Mouse (Mus musculus): ENCODE measurements around the gene Mid2.
A peak's percentile ranks its signal among the peaks of the same experiment; 100 is the strongest.
"Not testable (repeated sequence)": the region's sequence is repeated elsewhere in the genome, so short reads cannot be mapped to it uniquely, and the experiment has no call there.

Mid2 gene

GRCm38 (mm10) chrX:140664479-140665241 lies at the start of gene Mid2:
TSS of gene Mid2 (plus strand) at chrX:140664599.
- DNase-seq (ENCODE audit: low read depth) = no peak

DNA sequence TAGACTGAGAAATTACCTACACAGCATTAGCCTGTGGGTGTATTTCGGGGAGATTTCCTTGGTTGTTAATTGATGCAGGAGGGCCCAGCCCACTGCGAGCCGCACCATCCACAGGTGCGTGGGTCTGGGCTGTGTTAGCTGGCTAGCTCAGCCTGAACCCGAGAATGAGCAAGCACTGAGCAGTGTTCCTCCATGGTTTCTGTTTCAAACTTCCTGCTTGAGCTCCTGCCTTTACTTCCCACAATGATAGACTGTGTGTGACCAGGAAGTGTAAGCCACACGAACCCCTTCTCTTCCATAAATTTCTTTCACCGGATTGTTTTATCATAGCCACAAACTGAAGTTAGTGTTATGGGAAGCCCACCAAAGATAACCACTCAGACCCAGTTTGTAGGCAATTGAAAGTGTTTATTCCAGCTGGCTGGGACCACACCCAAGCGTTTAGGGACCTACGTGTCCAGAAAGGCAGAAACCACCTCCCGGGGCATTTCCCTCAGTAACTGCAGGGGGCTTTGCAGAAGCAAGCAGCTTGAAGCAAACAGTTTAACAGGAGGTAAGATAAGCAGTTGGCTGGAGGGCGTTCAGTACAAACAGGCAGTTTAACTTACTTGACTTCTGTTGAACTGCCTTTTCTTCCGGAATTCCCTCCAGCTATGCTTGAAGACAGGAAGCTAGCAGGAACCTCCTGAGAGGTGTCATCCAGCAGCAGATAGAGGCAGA lies 39.4 kb upstream of the Mid2 start:
- no peak for DNase-seq (ENCODE audit: low read depth)

- DNase-seq (ENCODE audit: low read depth) = no peak
Observed at GRCm38 (mm10) chrX:140638028-140638427, 26.4 kb upstream of the Mid2 start.

GRCm38 (mm10) chrX:140639592-140639991 lies 24.8 kb upstream of the Mid2 start:
- no peak for DNase-seq (ENCODE audit: low read depth)

DNA sequence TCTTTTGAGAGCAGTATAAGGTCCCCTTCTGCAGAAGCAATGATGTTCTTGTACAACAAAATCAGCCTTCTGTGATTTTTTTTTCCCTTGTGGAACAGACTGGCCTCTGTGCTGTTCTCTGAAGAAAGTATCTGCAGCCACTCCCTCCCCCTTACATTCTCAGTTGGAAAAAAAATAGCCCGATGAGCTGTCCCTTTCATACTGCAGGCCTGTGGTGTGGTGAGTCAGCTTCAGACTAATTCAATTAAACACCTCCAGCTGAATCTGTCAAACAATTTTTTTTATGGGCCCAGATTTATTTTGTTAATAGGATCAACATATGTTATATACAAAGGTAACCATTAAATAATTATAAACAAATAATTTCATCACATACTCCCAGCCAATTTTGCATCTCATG lies 3.7 kb upstream of the Mid2 start:
- DNase-seq (ENCODE audit: low read depth) = no peak

GRCm38 (mm10) chrX:140663516-140663915 lies 883 bp upstream of the Mid2 start:
- DNase-seq (ENCODE audit: low read depth) = peak; percentile 0

GRCm38 (mm10) chrX:140665242-140665810 lies 927 bp downstream of the Mid2 start:
- no peak for DNase-seq (ENCODE audit: low read depth)

DNA sequence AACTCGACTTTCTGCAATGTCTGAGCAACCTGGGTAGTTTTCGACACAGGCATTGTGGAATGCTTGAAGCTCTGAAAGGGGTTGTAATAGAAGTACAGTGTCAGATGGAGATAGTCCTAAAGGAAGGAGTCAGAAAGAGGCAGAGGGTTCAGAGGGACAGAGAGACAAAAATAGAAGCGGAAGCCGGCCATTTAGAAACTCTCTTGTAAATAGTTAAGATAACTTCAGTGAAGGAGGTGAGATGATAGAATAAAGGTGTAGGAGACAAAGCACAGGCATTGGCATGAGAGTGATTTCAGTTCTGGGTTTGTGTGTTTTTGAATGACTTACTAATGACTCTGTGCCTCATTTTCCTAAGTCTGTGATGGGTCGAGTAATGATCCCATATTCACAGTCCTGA lies 11.0 kb downstream of the Mid2 start:
- DNase-seq (ENCODE audit: low read depth) = no peak

DNA sequence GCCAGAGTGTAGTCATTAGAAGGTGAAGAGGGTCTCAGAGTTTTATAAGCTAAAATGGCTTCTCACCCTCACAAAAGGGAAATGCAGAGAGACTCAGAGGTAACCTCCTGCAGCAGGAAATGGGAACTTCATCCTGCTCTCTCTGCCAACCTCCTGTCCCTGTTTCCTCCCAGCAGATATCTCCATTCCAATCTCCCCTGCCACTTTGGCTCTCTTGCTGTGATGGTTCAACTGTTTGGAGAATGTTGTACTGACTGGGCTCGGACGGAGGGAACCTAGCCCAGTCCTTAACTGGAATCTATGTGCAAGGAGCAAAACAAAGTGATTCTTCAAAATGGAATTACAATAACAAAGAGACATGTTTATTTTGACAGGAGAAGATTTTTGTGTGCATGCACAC lies 23.9 kb downstream of the Mid2 start:
- no peak for DNase-seq (ENCODE audit: low read depth)

DNA sequence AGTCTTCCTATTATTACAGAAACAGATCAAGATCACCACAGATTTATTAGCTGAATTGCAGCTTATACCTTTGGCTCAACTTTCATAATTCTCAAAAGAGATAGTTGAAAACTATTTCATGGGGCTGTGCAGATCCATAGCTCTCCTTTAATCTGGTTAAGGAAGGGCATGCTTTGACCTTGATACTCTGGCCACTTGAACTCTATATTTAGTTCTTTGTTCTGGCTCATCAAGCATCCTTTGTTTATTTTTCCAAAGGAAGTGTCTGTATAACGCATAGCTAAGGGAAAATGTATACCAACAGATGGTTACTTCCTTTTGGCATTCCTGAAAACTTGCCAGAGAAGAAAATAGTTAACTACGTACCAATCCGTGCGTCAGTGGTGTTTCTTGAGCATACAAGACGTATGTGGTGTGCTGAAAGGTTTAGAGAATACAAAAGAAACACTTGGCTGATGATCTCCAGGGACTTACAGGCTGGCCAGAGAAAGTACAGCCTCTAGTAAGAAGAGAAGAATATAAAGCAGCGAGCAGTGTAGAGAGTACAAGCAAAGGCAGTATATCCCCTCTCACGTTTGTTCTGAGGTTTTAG lies 33.6 kb downstream of the Mid2 start:
- DNase-seq (ENCODE audit: low read depth) = not testable (repeated sequence)

DNA sequence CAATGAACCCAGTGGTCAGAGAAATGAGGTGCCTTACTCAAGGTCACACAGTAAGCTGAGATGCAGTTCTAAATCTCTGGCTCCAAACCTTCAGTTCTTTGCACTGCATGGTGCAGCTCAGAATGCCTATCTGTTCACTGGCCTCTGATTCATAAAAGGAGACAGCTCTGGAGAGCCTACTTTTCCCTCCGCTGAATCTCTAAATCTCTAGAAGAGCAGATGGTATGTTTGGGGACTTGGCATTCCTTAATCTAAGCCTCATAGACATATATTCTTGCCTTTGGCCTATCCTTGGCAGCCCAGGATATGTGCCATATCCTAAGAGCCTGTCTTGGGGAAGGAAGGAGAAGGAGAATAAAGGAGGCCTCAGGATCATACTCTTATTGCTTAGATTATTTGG lies 38.8 kb downstream of the Mid2 start:
- DNase-seq (ENCODE audit: low read depth) = no peak

DNA sequence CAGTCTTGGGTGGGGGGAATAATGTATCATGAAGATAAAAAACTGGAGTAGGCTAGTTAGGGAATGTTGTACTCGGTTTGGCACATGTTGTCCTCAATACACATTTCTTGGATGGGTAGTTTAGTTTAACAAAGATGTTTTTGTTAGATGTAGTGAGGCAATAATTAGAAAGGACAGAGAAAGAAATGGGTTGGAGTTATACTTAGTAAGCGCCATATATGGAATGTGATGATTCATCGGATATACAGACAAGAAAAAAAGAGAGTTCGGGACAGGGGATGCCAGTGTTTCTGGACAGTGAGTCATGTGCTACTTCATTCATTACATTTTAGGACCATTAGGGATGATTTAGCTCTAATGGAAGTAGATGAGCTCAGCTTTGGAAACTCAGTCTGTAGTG lies 41.7 kb downstream of the Mid2 start:
- no peak for DNase-seq (ENCODE audit: low read depth)

GRCm38 (mm10) chrX:140722400-140722799 lies 58.0 kb downstream of the Mid2 start:
- DNase-seq (ENCODE audit: low read depth) = peak; percentile 50

GRCm38 (mm10) chrX:140738986-140739385 lies 74.6 kb downstream of the Mid2 start:
- DNase-seq (ENCODE audit: low read depth) = no peak

DNA sequence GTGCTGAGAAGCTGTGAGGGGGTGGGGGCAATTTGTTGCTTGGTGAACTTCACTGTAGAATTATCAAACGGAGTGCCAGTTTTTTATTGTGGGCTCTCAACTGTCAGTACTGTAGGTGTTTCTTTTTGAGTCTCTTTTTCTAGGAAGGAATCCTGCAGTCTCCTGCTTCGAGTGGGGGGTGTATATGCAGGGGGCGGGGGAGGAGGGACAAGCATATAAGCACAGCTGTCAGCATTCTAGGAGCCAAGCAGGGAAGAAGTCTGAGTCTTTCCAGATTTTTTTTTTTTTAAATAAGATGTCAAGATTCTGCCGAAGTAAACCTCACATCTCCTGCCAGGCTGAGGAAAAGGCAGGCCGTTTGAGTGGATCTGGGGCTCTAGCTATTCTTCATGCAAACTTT lies 78.8 kb downstream of the Mid2 start:
- no peak for DNase-seq (ENCODE audit: low read depth)

DNA sequence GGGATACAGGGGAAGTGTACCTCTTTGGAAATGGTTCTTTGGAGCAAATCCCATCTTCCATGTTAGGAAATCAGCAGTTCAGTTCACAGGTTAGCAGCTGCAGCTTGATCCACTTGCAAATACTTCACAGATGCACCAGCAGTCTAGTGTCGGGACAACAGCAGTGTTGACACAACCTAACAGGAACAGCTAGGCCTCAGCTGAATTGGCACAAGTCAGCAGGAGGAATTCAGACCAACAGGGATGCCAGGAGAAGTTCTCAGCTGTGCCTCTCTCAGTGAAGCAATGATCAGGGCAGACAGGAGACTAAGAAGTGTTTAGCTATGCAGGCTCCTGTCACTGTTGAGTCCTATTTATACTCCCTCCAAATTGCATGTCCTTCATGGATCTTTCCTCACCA lies 105.4 kb downstream of the Mid2 start:
- DNase-seq (ENCODE audit: low read depth) = no peak

DNA sequence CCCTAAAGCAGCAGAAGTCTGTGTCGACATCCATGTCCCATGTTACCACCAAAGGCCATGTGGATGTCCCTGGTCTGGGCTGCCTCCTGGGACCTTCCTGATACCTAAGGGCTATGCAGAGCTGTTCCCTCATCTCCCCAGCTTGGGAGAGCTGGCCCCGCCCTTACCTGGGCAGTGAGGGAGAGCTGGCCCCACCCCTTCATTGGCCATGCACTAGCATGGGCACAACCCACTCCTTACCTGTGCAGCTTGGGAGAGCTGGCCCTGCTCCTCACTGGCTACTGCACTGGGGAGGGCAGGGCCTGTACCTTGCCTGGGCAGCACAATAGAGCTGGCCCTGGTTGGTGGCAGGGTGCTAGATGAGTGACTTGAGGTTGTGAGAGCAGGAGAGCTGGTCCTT lies 140.9 kb downstream of the Mid2 start:
- no peak for DNase-seq (ENCODE audit: low read depth)

DNA sequence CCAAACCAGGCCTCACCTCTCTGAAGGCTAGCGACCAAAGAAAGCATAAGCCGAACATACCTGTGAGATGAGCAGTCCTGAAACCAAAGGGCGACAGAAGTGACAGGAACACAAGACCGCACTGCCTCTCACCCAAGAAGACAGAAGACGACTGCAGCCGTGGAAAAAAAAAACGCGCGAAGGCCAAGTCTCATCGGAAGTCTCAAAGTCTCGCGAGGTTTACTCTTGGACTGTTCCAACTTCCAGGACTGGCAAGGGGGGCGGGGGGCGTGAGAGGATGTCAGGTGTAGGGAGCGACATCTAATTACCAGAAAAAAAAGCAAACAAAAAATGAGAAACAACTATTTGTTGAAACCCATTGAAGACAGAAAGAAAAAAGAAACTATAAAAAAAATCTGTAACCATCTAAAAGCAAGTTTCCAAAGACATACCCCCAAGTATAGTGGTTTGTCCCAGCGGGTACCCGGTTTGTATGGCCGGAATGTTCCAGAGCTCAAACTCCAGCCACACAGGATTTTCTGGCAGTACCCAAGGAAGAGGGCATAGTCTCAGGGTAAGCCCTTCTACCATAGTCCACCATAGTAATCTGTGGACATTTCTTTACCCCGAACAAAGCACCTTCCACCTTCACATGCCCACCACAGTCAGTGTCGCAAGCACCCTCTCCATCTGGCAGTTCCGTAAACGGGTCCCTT lies 149.1 kb downstream of the Mid2 start, which contains the start of gene Tex13b:
Gene Tex13b, minus strand, starts transcription at position 122 of the 695 bp plus-strand sequence.
- no peak for DNase-seq (ENCODE audit: low read depth)
